Mouse (Mus musculus) cerebellum, adult 11-12 months (tissue): ENCODE measurements around the gene Cygb.

ENCODE experiments used
- DNase-seq: peaks from one replicate; pipeline ENCODE4 v3.0.0; 2022

Cygb gene

DNA sequence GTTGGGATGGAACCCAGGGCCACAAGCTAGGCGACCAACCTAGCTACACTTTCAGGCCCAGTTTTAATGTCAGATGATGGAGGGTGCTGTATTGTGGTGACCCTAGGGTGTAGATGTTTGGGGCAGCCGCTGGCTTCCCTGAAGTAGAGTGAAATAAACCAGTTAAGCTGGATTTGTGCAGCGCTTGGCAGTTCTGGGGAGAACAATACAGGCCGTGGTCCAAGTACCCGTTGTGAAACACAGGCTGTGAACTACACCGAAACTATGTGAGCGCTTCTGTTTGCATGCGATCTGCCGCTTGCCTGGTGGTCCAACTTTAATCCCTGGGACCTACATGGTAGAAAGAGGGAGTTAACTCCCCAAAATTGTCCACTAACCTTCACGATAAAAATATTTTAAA lies 21.2 kb downstream of the Cygb start:
- no peak for DNase-seq

DNA sequence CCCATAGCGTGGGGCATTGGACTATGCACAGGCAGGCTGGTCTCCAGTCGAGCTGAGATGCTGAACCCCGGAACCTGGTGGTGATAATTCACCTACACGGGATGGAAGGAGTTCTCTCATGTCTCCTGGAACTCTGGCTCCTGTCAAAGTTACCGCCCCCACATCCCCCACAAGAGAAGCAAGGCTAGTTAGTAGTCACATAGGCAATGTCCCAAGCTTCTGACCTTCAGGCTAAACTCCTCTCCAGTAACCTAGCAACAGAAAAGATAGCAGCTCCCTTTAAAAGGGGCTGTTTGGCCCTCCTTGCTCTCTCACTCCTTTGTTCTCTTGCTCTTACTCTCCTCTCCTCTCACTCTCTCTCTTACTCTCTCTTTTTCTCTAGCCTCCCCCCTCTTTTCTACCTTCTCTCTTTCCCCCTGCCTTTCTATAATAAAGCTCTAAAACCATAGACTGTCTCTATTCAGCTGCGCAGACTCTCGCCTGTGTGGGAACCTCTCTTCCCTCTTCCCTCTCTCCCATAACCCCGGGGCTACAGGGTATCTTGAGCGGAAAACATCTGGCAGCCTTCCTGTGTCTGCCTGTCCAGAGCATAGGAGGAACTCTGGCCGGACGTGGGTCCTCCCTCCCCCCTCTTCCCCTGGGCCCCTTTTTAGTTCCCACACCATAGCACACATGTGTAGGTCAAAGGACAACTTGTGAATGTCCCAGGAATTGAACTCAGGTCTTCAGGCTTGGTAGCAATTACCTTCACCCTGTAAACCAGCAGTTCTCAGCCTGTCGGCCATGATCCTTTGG lies 23.7 kb downstream of the Cygb start:
- no peak for DNase-seq

DNA sequence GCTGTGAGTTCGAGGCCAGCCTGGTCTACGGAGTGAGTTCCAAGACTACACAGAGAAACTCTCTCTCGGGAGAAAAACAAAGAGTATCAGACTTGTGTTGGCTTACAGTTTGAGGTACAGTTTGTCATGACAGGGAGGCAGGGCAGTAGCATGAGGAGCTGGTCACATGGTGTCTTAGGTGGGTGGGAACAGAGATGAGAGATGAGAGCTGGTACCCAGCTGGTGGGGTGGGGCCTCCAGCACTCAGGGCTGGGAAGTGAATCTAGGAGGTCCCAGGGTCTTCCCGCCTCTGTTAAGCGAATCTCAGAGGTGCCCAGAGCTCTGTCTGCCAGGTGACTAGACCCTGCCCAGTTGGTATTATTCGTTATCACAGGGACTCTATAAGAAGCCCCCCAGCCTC lies 24.6 kb downstream of the Cygb start:
- DNase-seq = no peak

DNA sequence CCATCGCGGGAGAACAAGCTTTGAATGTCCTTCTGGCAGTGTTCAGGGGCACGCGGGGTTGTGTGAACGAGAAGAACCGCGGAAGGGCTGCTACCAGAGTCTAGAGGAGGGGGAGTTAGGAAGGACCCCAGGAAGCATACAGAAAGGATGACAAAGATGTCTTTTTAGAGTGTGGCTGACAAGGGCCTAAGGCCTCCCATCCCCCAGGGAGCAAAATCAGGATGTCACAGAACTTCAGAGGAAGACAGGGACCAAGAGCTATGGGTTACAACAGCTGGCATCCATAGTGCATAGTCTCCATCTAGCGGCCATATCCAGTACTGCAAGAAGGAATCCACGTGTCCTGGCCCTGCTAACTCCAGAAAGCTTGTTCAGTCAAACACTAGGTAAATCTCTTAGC lies 25.4 kb downstream of the Cygb start:
- peak; percentile 79 for DNase-seq

DNA sequence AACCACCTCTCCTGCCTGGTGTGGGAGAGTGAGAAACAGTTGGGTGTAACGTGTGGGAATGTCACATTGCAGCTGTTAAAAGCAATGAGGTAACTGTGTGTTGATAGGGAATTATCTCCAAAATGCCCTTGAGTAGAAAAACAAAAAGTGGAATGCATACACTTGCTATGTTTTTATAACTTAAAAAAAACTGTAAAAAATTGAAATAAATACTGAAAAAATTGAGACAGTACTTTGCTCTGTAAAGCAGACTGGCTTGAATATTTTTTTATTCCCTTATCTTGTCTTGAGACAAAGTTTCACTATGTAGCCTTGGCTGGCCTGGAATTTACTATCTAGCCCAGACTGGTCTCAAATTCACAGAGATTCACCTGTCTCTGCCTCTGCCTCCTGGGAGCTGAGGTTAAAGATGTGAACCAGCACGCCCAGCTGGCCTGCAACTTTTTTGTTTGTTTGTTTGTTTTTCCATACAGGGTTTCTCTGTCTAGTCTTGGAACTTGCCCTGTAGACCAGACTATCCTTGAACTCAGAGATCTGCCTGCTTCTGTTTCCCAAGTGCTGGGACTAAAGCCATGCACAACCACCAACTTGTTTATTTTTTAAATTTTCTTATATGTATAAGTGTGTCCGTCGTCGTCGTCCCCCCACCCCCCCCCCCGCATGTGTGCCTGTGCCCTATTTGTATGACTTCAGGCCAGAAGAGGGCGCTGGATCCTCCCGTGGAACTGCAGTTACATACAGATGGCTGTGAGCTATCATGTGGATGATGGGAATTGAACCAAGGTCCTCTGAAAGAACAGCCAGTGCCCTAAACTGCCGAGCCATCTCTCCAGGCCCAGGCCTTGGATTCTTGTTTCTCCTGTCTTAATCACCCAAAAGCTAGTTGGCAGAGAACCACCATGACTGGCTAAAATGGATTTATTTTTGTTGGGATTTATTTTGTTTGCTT lies 26.8 kb downstream of the Cygb start:
- no peak for DNase-seq

DNA sequence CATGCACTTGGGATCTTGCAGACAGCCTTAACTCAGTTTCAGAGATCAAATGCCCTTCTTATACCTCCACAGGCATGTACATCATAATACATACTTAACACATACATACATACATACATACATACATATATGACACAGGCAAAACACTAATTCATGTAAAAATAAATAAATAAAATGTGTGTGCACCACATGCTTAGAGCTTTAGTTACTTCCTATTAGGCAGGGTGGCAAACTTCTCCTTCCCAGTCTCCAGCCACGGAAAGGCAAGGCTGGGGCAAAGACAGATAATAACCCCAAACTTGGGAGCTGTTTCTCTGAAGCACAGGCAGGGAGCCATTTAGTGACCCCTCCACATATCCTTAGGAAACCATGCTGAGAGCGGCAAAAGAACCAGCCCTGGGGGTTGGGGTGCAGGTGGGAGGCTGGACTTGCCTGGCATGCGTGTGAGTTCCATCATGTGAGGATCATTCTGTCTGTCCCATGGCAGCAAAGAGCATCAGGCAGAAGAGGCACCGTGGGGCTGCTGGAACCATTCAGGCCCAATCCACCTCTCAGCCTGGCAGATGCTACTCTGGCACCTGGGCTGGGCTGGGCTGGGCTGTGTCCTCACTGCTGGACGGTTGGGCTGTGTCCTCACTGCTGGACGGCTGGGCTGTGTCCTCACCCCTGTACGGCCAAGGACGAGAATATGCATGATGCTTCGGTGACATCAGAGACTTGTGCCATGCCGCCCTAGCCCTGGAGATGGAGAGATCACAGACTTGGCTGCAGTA lies 27.6 kb downstream of the Cygb start, which contains the start of gene Rhbdf2:
Gene Rhbdf2 (minus strand): TSS at position 721 of the 773 bp plus-strand sequence.
- peak; percentile 14 for DNase-seq

DNA sequence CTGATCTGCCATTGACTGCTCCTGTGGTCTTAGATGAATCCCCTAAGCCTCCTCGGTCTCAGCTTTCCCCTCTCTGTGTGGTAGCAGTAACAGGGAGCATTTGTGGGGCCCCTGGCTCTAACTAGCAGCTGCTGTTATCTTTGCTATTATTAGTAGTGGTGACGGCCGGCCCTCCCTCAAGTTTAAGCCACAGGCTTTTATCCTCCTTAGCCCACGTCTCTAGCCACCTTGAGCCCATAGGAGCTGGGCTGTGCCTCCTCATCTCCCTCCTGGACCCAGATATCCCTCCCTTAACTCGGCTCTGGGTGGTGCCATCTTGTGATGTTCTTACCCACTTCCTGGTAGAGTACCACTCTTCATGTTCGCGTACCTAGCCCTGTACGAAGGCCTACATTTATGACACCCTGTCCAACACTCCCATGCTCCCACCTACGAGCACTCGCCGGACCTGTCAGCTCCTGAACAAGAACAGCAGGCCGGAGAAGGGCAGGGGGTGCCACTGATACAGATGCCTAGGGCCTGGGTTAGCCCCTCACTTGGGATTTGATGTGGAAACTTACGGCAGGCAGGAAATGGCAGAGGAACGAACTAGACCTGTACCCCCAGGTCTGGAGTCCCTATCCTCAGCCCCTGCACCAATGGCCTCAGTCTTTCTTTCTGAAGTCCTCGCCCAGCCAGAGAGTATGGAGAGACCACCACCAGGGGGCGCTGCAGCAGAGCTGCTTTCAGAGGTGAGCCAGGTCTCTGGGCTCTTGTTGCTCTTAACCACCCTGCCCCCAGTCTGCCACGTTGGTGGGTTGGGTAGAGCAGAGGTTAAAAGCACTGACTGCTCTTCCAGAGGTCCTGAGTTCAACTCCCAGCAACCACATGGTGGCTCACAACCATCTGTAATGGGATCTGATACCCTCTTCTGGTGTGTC lies 28.8 kb downstream of the Cygb start:
- DNase-seq = peak; percentile 41

DNA sequence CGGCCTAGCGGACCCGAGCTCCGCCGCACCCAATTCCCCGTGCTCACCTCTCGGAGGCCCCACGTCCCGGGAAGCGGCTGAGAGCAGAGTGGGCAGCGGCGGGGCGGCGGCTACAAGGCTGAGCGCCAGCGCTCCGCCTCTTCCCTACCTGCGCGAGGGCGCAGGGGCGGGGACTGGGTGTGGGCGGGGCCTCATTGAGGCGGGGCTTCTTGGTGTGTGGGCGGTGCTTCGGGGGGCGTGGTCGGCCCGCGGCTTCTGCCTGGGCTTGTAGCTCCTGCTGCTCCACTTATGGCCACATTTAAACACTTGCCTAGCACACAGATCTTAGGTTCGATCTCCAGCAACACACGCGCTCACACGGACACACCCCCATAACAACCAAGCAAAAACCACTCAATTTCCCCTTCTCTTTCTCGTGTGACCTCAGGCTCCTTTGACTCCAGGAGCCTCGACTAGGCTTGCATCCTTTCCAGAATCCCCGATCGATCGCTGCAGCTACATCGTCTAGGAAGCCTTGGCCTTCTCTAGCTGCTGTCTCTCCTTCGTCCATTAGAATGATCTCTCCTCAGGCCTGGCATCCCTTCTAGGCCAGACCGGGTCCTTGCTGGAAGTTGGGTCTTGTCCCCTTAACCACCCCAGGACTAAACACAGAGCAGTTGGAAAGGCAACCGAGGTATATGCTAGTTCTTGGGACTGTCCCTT lies 29.8 kb downstream of the Cygb start:
- no peak for DNase-seq

DNA sequence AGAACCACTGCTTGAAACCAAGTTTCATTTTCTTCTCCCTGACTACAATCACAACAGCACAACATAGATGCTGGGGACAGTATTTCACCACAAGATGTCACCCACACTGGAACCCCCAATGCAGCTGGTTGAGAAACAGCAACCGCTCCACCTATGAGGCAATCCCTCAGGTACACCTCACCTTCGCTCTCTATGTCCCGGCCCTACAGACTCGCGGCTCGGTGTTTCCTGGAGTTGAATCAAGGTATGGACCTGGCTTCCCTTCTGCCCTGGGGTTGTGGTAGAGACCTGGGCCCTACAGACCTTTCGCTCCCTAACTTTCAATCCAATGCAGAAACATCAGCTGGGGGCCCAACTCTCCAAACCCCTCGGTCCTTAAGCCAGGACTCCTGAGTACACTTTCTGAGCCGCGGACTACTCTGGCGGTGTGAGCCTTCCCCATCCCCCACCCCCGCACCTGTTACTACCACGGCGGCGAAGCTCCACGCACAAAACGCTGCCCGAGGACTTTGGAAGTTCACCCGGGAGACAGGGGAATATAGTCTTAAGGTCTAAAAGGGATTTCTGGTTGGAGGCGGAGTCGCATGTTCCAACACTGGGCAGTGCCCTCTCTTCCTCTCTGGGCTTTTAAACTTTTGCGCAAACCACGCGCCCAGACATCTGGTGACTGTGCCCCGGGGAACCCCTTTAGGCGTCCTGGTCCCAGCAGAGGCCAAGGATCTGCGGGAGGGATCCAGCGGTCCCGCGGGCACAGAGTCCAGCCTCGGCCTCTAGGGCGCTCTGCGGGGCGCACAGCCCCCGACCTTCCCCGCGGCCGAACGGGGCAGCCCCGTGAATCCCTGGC lies 30.6 kb downstream of the Cygb start:
- DNase-seq = no peak

DNA sequence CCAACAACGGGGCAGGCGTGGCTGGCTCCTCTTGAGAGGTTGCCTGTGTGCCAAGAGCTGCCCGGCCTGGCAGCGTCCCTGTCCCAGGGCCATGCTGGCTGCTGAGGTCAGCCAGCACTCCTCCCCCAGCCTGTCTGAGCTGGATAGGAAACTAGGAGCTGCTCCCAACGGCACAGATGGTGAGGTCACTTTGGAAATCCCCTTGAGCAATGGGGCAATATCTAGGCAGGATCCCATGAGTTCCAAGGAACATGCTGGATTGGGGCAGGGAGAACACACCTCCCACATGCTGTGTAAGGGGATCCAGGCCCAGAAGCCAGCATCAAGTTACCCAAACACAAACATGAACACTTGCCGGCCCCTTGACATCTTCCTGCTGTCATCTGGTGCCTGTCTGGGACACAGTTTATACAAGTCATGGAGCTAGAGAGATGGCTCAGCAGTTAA lies 32.8 kb downstream of the Cygb start:
- peak; percentile 89 for DNase-seq

DNA sequence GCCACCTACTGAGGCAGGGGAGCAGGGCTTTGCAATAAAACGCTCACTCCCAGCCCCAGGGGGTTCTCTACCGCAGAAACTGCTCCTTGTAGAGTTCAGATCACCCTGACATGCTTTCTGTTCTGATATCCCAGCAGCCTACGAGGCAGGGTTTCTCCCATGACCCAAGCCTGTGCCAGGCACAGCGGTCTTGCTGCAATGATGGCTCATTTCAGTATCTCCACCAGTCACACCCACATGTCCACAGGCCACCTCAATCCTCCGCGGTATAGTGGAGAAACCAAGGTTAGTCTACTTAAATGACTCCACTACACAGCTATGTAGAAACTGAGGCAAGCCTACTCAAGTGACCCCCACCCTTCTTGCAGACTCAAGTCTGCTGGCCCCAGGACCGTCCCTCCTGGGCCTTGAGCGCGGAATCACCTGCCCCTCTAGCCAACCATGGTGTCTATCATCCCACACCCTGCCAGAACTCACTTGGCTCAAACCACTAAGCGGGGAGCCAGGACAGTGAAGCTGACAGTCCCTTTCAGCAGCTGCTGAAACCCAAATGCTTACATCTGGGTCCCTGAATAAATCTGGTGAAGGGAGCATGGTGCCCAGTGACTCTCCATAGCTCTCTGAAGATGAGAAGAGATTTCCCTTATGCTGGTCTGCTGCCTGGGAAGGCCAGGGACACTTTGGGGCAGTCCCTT lies 33.4 kb downstream of the Cygb start:
- no peak for DNase-seq

DNA sequence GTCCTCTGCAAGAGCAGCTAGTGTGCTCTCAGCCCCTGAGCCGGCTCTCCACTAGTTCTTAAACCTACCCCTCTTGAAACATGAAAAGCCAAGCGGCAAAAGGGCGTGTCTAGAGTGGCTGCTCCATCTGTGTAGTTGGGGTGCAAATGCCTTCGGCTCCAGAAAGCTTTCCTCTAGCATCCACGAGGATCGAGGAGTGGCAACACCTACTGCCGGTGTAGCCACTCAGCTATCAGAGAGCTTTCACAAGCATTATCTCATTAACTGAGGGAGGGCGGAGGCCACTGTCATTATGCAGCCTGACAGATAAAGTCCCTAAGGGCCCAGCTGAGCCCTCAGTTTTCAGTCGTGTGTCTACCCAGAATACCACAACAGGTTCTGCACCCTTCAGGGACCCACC lies 34.0 kb downstream of the Cygb start:
- DNase-seq = no peak

DNA sequence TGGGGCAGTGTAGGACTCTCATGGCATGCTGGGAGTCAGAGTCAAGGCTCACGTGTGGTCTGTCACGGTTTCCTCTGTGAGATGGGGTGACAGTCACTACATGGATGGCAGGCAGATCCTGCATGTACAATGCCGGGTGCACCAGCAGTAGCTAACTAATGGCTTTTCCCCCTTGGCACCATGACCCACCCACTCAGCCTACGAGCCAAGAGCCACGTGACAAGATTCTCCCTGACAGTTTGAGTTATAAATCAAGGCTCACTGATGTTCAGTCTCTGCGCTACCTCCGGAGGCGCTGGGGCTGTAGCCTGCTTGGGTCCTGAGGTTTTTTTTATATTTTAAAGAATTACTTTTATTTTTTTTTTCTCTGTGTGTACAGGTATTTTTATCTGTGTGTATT lies 34.6 kb downstream of the Cygb start:
- DNase-seq = no peak

DNA sequence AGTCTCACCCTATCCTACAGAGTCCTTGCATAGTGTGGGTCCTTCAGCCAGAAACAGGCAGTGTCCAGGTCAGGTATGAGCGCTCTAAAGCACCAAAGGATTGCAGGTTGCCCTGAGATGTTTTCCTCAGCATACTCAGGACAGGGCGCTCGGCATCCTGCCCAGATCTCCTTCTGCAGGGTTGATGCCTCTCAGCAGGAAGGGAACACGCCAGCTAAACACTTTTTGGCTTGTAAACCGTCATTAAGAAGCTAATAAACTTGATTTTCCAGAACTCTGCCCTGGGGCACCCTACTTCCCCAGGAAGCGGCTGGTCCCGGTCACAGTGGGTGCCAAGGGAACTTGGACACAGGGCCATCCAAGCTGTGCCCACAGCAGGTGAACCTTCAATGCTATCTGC lies 35.0 kb downstream of the Cygb start:
- DNase-seq = peak; percentile 69

DNA sequence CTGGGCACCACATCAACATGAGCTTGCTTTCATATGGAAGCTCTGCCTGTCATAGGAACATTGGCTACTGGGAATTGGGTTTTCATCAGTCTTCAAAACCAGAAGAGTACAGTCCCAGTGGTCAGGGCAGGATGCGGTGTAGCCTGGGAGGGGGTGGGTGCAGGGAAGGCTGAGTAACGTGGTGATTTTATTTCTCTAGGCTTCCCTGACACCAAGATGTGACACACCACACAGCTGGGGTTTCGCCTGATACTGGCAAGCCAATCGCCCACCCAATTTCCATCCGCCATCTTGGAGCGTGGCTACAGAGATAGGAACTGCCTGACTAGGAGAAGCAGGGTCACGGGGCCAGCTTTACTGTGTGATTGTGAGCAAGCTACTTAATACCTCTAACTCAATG lies 35.4 kb downstream of the Cygb start:
- no peak for DNase-seq

DNA sequence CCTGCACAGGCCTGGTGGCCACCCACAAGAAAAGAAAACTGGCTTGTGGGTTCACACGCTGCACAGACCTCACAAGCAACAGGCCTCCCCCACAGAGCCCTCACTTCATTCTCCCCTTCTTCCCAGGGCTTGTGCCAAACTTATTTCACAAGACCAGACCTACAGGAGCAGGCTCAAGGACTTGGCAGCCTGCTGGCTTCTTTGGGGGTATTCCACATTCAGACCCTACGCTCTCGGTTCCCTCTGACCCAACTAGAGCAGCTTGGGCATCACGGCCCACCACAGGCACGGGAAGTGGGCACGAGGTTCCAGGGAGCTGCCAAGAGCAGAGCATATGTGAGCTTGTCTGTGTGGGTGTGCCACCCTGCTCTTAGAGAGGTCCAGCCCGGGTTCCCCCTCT lies 36.5 kb downstream of the Cygb start:
- DNase-seq = no peak

DNA sequence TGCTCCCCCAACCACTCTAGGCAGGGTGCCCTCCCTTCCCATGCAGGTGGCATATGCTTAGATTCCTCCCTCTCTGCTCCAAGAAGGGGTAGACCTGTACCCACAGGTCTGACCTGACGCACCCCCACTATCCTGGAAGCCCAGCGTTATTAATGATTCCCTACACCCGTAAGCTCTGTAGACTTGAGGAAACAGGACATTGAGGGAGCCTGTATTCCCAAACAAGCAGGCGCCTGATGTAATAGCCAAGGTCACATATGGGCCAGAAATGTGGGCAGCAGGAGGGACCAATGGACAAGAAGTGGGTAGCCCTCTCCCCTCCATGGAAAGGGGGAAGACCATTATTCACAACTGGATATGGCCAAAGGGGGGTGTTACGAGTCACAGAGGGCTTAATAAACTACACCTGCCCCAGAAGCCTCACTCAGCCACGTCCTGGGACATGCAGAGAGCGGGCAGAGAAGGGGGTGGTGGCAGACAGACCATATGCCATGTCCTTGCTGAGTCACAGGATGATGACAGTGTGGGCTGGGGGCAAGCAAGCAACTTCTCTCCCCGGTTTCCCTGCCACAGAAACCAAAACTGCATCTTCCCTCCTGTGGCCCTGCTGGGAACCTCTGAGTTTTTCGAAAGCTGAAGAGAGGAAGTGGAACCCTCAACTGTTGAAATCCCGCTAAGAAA lies 37.5 kb downstream of the Cygb start:
- no peak for DNase-seq

DNA sequence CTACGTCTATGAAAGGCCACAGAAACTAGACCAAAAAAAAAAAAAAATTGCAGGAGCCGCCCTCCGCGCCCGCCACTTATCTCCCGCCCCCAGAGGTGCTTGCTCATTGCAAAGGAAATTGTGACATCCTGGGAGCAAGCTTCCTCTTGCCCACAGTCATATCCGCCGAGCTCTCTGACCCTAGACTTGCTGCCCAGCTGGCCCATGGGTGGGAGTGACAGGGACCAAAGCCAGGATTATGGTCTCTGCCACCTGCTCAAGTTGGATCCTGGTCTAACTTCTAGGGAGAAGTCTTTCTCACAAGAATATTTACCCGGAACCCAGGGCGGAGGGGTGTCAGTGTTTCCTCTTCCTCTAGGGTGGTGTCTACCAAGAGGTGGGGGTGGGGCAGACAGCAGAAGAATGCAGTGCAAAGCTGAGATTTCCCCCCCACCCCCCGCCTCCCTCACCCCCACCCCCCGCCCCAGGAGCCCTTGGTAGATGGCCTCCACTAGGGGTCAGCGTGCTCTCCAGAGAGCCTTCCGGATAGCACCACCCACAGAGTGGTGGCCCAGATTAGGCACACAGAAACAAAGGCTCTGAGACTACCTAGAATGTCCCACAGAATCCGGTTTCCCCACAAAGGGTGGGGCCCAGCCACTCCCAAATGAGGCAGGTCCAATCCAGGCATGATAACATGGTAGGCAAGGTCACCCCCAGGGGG lies 38.2 kb downstream of the Cygb start:
- no peak for DNase-seq
